Mouse (Mus musculus) ES-Bruce4 (cell line): Measurements from ENCODE around the gene Pkn1.
A peak's percentile ranks its signal among the peaks of the same experiment; 100 is the strongest.

Experiments used
- CTCF ChIP-seq: IDR thresholded peaks from one replicate; pipeline ENCODE4 v1.8.1; 2011; ENCODE audit warnings: low read depth, low read length
- EP300 ChIP-seq: IDR thresholded peaks from 2 replicates; pipeline ENCODE4 v1.6.1; 2011; ENCODE audit warnings: low read depth, low read length; ENCODE audit not compliant: insufficient read depth
- POLR2A ChIP-seq: IDR thresholded peaks from one replicate; pipeline ENCODE4 v1.8.1; 2011; ENCODE audit warnings: low read length; ENCODE audit not compliant: insufficient read depth

DNA sequence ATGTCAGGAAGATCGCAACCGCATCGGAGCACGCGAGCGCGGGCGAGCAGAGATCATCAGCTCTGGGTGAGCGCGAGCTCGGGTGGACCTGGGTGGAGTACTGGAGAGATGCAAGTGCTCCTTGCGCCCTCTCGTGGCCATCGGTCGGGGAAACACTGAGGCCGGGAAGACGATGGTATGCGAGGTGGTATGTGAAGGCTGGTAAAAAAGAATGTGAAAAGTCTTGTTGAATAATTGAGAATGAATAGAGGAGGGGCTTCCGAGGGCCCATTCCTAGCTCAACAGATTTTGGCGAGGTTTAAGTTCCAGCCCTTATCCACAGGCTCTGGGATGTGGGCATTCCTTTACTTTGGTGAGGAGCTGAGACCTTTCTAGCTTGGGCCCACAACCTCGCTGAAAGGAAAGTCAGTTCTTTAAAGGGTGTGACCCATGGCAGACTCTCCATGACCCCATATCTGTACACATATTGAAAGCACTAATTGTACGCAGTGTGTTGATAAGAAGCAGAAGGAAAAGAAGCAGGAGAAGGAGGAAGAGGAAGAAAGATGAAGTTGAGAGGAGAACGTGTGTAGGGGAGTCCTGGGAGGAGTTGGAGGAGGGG lies 76.5 kb downstream of the Pkn1 start:
- no peak for TF ChIP-seq POLR2A
- peak; percentile 98 for TF ChIP-seq CTCF
- no peak for TF ChIP-seq EP300
